Mouse (Mus musculus) natural killer cell, adult 2 months (primary cell): Measurements from ENCODE around the gene Nlk.

Source experiments
- DNase-seq, 2 experiments: peaks; one replicate each; pipeline ENCODE4 v3.0.0; 2022; ENCODE audit warnings: low spot score in 2 of 2

The Nlk gene

GRCm38 (mm10) chr11:78696777-78697752 lies at the start of gene Nlk:
Gene Nlk, minus strand, starts transcription at chr11:78697373.
- DNase-seq = peak; percentile 99

- DNase-seq = no peak
Observed at GRCm38 (mm10) chr11:78746264-78746663, 49.1 kb upstream of the Nlk start.

GRCm38 (mm10) chr11:78745475-78745874 lies 48.3 kb upstream of the Nlk start:
- no peak for DNase-seq

- no peak for DNase-seq
Observed at GRCm38 (mm10) chr11:78742461-78742860, 45.3 kb upstream of the Nlk start.

DNA sequence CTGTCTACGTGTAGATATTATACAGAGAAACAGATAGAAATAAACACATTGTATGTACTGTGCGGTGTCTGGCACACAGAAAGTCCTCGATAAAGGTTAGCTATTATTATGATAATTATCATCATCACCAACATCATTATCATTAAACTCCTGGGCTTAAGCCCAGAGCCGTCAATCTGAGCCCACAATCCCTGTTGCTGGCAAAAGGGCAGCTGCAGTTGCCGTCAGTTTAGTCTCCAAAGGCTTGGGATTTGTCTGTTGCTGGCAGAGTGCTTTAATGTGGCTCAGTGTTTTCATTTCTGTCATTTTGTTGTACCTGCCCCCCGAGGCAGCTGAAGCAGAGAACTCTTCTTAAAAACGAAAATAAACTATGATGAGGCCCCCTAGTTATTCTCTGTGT lies 44.8 kb upstream of the Nlk start:
- DNase-seq = no peak

DNA sequence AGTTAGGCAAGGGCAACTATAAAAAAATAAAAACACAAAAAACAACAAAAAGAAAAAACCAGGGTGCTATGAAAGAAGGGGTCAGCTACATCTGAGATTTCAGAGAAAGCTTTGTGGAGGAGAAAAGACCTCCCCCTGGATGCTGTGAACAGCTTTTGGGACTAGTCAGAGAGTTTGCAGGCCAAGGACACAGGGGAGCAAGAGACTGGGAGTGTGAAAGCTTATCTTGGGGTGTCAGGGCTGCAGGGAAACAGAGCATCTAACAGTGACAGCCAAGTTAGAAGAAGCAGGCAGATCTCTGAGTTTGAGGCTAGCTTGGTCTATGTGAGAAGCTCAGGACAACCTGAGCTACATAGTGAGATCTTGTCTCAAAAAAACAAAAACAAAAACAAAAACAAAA lies 42.2 kb upstream of the Nlk start:
- no peak for DNase-seq

DNA sequence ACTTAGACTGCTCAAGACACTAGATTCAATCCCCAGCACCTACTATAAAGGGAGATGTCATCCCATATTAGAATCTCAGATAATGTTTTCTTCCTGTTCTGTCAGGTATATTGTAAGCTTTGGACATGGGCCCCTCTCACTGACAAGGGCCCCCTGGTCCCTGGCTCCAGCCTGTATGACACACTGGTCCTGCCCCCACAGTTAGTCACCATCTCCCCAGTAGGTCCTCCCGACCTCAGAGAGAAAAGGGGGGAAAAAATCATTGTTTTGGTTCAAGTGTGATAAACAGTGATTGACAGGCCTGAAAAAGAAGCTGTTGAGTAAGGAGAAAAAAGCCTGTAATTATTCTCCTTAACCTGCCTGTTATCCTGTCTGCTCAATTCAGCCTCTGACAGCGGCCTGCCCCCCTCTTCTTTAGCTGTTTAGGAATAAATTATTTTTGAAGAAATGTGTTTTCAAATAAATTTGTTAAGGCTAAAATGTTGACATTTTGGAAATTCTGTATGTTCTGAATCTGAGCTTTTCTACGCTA lies 39.8 kb upstream of the Nlk start:
- DNase-seq = no peak

DNA sequence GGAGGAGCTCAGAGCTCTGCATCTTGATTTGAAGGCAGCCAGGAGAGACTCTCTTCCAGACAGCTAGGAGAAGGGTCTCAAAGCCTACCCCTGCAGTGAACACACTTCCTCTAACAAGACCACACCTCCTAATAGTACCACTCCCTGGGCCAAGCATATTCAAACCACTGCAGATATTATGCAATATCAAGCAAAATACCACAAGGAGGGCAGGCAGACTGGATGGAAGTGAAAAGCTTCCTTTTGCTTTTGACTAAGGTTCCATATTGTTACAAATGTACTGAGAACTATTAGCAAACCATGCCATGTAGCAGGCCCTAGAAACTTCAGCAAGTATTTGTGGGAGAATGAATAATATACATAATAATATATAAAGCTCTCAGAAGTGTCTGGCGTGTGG lies 38.0 kb upstream of the Nlk start:
- DNase-seq = no peak

GRCm38 (mm10) chr11:78732619-78733018 lies 35.4 kb upstream of the Nlk start:
- no peak for DNase-seq

- DNase-seq = no peak
Observed at GRCm38 (mm10) chr11:78730902-78731301, 33.7 kb upstream of the Nlk start.

GRCm38 (mm10) chr11:78728041-78728440 lies 30.9 kb upstream of the Nlk start:
- DNase-seq = no peak

GRCm38 (mm10) chr11:78726366-78726765 lies 29.2 kb upstream of the Nlk start:
- DNase-seq = no peak

GRCm38 (mm10) chr11:78724792-78725191 lies 27.6 kb upstream of the Nlk start:
- DNase-seq = no peak

- no peak for DNase-seq
Observed at GRCm38 (mm10) chr11:78721419-78721818, 24.2 kb upstream of the Nlk start.

- no peak for DNase-seq
Observed at GRCm38 (mm10) chr11:78717655-78718054, 20.5 kb upstream of the Nlk start.

DNA sequence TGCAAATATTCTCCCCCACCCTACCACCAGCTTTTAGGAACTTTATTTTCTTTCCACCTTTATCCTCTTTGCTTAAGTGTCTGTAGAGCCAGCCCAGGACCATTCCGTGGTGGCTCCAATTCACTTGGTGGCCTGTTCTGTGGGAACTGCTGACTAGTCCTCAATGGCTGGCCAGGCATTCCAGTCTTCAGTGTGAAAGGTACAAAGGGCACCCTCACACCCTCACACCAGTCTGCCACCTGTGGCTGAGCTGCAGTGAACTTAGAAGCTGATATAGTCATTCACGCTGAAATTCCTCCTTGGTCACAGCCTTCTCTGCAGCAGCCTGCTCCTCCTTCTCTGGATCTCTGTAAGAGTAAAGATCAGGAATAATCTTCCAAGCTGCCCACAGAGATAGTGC lies 11.5 kb upstream of the Nlk start:
- no peak for DNase-seq

GRCm38 (mm10) chr11:78706026-78706425 lies 8.9 kb upstream of the Nlk start:
- DNase-seq = no peak

DNA sequence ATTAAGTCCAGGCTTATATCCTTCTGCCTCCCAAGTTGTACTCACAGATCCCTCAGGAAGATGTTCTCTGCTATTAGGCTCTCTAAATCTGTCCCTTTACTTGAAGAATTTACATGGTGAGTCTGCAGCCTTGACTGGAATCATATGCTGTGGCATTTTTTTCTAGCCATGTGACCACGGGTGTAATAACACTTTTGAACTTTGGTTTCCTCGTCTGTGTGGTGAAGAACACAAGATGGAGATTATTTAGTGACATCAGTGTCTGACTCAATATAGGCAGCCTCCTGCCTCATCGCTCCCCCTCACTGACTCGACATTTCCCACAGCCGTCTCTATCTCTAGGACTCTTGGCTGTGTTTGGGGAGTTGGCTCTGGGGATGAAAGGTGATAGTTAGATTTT lies 5.9 kb upstream of the Nlk start:
- peak; percentile 15 to 40 for DNase-seq

DNA sequence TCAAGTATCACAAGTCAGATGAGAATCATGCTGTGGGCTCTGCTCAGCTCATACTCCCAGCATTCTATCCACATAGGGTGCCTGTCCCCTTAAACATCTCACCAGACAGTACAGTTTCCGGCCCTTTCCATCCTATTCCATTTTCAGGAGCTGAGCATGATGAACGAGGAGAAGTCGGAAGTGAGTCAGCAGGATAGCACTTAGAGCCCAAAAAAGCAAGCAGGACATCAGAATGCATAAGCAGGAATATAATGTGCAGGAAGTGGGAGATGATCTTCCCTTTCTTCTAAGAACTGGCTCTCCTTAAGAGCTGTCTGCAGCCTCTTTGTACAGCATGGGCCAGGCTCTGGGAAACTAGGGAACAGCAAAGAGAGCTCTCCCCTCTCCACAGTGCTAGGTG lies 5.1 kb upstream of the Nlk start:
- no peak for DNase-seq

- DNase-seq = peak; percentile 94
Observed at GRCm38 (mm10) chr11:78697753-78698171, 589 bp upstream of the Nlk start.

- DNase-seq = no peak
Observed at GRCm38 (mm10) chr11:78694249-78694648, 2.9 kb downstream of the Nlk start.

DNA sequence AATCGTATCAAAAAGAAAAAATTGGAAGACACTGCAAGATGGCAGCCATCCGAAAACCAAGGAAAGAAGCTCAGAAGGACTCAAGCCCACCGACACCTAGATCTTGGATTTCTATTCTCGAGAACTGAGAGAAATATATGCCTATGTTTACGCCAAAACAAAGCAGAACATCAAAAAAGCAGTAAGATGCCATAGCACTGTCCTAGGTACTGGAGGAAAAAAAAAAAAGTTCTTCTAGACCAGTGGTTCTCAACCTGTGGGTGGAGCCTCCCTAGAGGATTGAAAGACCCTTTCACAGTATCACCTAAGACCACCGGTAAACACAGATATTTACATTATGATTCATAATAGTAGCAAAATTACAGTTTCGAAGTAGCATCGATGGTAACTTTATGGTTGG lies 3.9 kb downstream of the Nlk start:
- DNase-seq = no peak

GRCm38 (mm10) chr11:78691201-78691600 lies 6.0 kb downstream of the Nlk start:
- no peak for DNase-seq
